Mouse (Mus musculus) bone marrow, adult 2 months (tissue): Measurements from ENCODE around the gene Myod1. TPM values are rescaled to one million over a fixed set of nuclear protein-coding genes. Genes with fewer than 3 reads are reported as not detected.

Source experiments
- H3K27ac ChIP-seq: fragments of 200-500 bp; 2 replicates; pipeline ENCODE4 v1.5.1; 2012; ENCODE audit warnings: low read depth, mild to moderate bottlenecking, control low read depth, inconsistent platforms, low read length; ENCODE audit not compliant: control insufficient read depth, poor library complexity, insufficient read depth
- H3K4me1 ChIP-seq: fragments of 200-500 bp; 2 replicates; pipeline ENCODE4 v1.6.1; 2011; ENCODE audit warnings: low read length; ENCODE audit not compliant: control insufficient read depth, insufficient read depth
- H3K4me3 ChIP-seq: fragments of 200-500 bp; replicated peaks from 2 replicates; pipeline ENCODE3; 2011; ENCODE audit warnings: mild to moderate bottlenecking, low read depth, low read length, control low read depth; ENCODE audit not compliant: control insufficient read depth
- CTCF ChIP-seq: fragments of 200-500 bp; IDR thresholded peaks from 2 replicates; pipeline ENCODE4 v1.5.1; 2011; ENCODE audit warnings: low read length, control low read depth; ENCODE audit not compliant: control insufficient read depth, insufficient read depth
- POLR2A ChIP-seq: fragments of 200-500 bp; IDR thresholded peaks from 2 replicates; pipeline ENCODE4 v1.6.1; 2011; ENCODE audit warnings: low read depth, mild to moderate bottlenecking, control low read depth, low read length, borderline replicate concordance; ENCODE audit not compliant: control insufficient read depth
- WGBS: fragments of 180-500 bp; shearing (Covaris S2); methylation state at CpG from one replicate; pipeline ENCODE4 v1.1.7; 2018; 5-methylcytosine and 5-hydroxymethylcytosine counted together
- polyA plus RNA-seq: library from polyadenylated mRNA; stranded (reverse); fragments of >200 nt; gene quantifications from 2 replicates; pipeline ENCODE4 v1.2.4, GENCODE M21; 2011; ENCODE audit warnings: low replicate concordance; ENCODE audit not compliant: missing spikeins, insufficient read depth, insufficient read length

Myod1 gene
- polyA plus RNA-seq, 1 experiment = not detected

GRCm38 (mm10) chr7:46413959-46414725, 37.9 kb downstream of the Myod1 start:
- Histone ChIP-seq H3K4me3 (no peak overlapping the region), H3K4me1 (no peaks in the 10 kb centered on the region; the same call in 1 of the 2 replicates), H3K27ac (no peak overlapping the region)
- TF ChIP-seq CTCF (no peak), POLR2A (no peak)
- WGBS = 57% methylated on average over 6 of the region's 6 CpGs

- Histone ChIP-seq H3K27ac (no peak overlapping the region), H3K4me1 (no peaks in the 10 kb centered on the region; the same call in 1 of the 2 replicates), H3K4me3 (no peak overlapping the region)
- TF ChIP-seq POLR2A (no peak), CTCF (no peak)
- WGBS = 72% methylated on average over 14 of the region's 14 CpGs
Observed at GRCm38 (mm10) chr7:46415818-46416425, 39.6 kb downstream of the Myod1 start.

GRCm38 (mm10) chr7:46417467-46417866, 41.2 kb downstream of the Myod1 start:
- no peak overlapping the region for H3K27ac ChIP-seq
- no peak for TF ChIP-seq CTCF
- no peak for TF ChIP-seq POLR2A
- no peak overlapping the region for H3K4me3 ChIP-seq
- WGBS = 68% methylated on average over 7 of the region's 7 CpGs
- H3K4me1 ChIP-seq = no peaks in the 10 kb centered on the region; the same call in 1 of the 2 replicates

- no peak for TF ChIP-seq CTCF
- TF ChIP-seq POLR2A = no peak
- WGBS = 82% methylated on average over 16 of the region's 16 CpGs
- Histone ChIP-seq H3K4me1 (no peaks in the 10 kb centered on the region; the same call in 1 of the 2 replicates), H3K4me3 (no peak overlapping the region), H3K27ac (no peak overlapping the region)
Observed at GRCm38 (mm10) chr7:46418102-46418622, 41.9 kb downstream of the Myod1 start.

GRCm38 (mm10) chr7:46421535-46421934, 45.3 kb downstream of the Myod1 start:
- TF ChIP-seq CTCF (no peak), POLR2A (no peak)
- H3K27ac ChIP-seq = no peak overlapping the region
- no peaks in the 10 kb centered on the region; the same call in 1 of the 2 replicates for H3K4me1 ChIP-seq
- WGBS = 51% methylated on average over 5 of the region's 5 CpGs
- no peak overlapping the region for H3K4me3 ChIP-seq

- no peaks in the 10 kb centered on the region; the same call in 1 of the 2 replicates for H3K4me1 ChIP-seq
- TF ChIP-seq CTCF = no peak
- no peak for TF ChIP-seq POLR2A
- H3K27ac ChIP-seq = no peak overlapping the region
- 71% methylated on average over 8 of the region's 8 CpGs for WGBS
- no peak overlapping the region for H3K4me3 ChIP-seq
Observed at GRCm38 (mm10) chr7:46422052-46422763, 45.9 kb downstream of the Myod1 start.

- Histone ChIP-seq H3K27ac (no peak overlapping the region), H3K4me1 (no peaks in the 10 kb centered on the region), H3K4me3 (no peak overlapping the region)
- 59% methylated on average over 18 of the region's 18 CpGs for WGBS
- TF ChIP-seq CTCF (peak; percentile 65), POLR2A (no peak)
Observed at GRCm38 (mm10) chr7:46422764-46423412, 46.6 kb downstream of the Myod1 start.

- WGBS = 62% methylated on average over 3 of the region's 3 CpGs
- no peak overlapping the region for H3K27ac ChIP-seq
- no peak overlapping the region for H3K4me3 ChIP-seq
- TF ChIP-seq POLR2A (no peak), CTCF (no peak)
- H3K4me1 ChIP-seq = no peaks in the 10 kb centered on the region
Observed at GRCm38 (mm10) chr7:46423951-46424350, 47.7 kb downstream of the Myod1 start.

GRCm38 (mm10) chr7:46425012-46425411, 48.7 kb downstream of the Myod1 start:
- Histone ChIP-seq H3K4me3 (no peak overlapping the region), H3K4me1 (no peaks in the 10 kb centered on the region), H3K27ac (no peak overlapping the region)
- TF ChIP-seq POLR2A (no peak), CTCF (no peak)
- 71% methylated on average over 4 of the region's 4 CpGs for WGBS

Other genes with a start within 250 kb of the Myod1 start
- gene Abcc8, start 196.4 kb upstream of the Myod1 start, polyA plus RNA-seq = not detected in 2 replicates
- gene Ush1c, start 138.0 kb upstream of the Myod1 start, polyA plus RNA-seq = not detected in 2 replicates
- not detected in 2 replicates for gene Otog, start 135.5 kb upstream of the Myod1 start, polyA plus RNA-seq
- gene Kcnc1, start 20.0 kb downstream of the Myod1 start, polyA plus RNA-seq = 0.25 and 0.32 TPM in 2 replicates